Mouse (Mus musculus) urinary bladder, postnatal 0 days (tissue): ENCODE results near the gene Gm11042. TPM values are rescaled to one million over a fixed set of nuclear protein-coding genes. Genes with fewer than 3 reads are reported as not detected.

Source experiments
- polyA plus RNA-seq: library from polyadenylated mRNA; unstranded; fragments of >200 nt; fragmentation: Nextera tagmentation; extraction: Ambion mirVana; gene quantifications from 2 replicates; pipeline ENCODE4 v1.2.1, GENCODE M21; 2015

The Gm11042 gene
- not detected in 2 replicates for polyA plus RNA-seq

GRCm38 (mm10) chr12:74316344-74316973 lies at the start of gene Gm11042:
Gene Gm11042 (minus strand): TSS chr12:74316394.

